Mouse (Mus musculus): ENCODE results near the gene Pbrm1.

Pbrm1 gene

DNA sequence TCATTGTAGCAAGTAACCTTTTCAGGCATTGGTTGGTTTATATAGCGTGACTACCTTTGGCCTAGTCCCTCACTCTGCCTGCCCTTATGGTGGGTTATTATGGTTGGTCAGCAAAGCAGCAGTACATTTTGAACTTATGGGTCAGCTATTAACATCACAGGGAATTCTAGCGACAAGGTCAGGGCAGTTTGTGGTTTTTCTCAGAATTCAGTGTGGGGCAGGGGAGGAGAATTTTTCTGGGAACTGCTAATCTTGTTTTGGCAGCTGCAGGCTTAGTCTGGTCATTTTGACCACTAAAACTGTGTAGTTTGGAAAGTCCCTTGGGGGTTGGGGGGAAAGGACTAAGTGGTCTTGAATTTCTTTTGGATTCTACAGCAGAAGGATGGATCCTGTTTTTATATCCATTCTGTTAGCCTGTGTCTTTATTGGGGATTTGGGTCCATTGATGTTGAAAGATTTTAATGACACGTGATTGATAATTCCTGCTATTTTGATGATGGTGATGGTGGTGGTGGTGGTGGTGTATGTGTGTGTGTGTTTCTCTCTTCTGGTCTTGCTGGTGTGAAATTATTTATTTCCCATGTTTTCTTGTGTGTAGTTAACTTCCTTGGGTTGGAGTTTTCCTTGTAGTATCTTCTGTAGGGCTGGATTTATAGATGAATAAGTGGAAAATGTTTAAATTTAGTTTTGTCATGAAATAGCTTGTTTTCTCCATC is 60.5 kb downstream of the Pbrm1 start:
- DNase-seq (ENCODE audit: low spot score), result no peak

- no peak for DNase-seq (ENCODE audit: low spot score)
Measured at GRCm38 (mm10) chr14:31081147-31081546, 62.2 kb downstream of the Pbrm1 start.

DNA sequence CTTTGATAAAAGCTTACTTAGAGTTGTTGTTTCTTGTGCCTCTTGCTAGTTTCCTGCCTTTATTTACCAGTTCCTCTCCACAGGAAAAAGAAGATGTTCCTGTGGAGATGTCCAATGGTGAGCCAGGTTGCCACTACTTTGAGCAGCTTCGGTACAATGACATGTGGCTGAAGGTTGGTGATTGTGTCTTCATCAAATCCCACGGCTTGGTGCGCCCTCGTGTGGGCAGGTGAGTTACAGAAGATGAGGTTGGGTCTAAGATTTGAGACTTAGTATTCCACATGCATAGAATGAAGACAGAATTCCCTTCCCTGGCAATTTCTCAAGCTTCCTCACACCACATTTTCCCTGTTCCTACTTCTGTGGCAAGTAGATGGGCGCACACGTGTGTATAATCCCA is 68.5 kb downstream of the Pbrm1 start:
- no peak for DNase-seq (ENCODE audit: low spot score)

GRCm38 (mm10) chr14:31088515-31088914 is 69.6 kb downstream of the Pbrm1 start:
- DNase-seq (ENCODE audit: low spot score), result no peak

- DNase-seq (ENCODE audit: low spot score), result no peak
Measured at GRCm38 (mm10) chr14:31089918-31090317, 71.0 kb downstream of the Pbrm1 start.

- DNase-seq (ENCODE audit: low spot score), result no peak
Measured at GRCm38 (mm10) chr14:31105156-31105555, 86.2 kb downstream of the Pbrm1 start.

GRCm38 (mm10) chr14:31110613-31111012 is 91.7 kb downstream of the Pbrm1 start:
- no peak for DNase-seq (ENCODE audit: low spot score)

GRCm38 (mm10) chr14:31112187-31112586 is 93.2 kb downstream of the Pbrm1 start:
- DNase-seq (ENCODE audit: low spot score), result no peak

DNA sequence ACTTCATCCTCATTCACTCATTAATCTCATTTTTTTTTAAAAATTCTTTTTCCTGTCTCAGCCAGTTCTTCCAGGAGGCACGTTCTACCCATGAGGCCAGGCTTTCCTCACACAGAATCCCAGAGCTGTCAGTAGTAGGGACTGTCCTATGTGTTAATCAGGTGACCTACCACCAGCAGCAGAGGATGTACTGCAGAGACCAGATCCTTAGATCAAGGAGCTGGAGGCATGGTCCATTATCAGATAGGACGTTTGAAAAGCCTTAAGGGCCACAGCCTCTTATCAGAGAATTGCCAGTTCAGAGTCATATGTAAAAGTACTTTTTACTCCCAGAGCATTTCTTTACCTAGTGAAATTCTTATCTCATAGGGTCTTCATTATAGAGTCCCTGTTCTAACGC is 95.1 kb downstream of the Pbrm1 start:
- no peak for DNase-seq (ENCODE audit: low spot score)

- no peak for DNase-seq (ENCODE audit: low spot score)
Measured at GRCm38 (mm10) chr14:31115522-31115921, 96.6 kb downstream of the Pbrm1 start.

DNA sequence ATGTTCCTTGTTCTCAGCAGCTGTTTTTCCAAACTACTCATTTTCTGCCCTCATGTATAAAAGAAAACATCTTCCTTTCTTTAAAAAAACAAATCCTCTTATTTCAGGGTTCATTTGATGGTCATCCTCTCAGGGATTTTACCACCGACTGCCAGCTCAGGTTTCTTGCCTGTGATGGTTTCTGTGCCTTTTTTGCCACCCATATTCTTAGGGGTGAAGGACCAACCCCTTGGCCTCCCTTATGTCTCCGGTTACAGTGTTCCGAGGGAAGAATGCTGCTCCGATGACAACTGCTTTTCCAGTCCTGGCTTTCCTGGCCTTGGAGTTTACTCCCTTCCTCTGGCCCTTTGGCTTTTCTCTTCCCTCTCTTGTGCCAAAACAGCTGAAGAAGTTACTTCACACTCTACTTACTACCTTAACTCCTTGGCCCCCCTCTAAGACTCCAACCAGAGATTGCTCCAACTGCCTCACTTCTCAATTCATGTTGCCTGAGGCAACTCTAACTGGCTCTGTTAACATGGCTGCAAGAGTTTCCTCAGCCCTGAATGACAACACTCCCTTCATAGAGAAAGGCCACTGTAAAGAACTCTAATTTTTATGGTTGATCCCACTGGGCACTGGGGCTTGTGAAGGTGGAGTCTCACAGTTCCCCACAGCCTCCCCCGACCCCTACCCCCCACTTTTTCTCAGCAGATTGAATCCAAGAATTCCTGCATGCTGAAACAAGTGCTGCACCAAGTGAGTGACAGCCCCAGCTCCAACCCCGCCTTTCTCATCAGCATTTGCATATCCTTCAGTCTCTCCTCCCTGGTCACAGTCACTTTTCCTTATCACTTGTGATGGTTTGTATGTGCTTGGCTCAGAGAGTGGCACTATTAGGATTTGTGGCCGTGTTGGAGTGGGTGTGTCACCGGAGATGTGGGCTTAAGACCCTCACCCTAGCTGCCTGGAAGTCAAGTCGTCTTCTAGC is 106.5 kb downstream of the Pbrm1 start:
- no peak for DNase-seq (ENCODE audit: low spot score)

DNA sequence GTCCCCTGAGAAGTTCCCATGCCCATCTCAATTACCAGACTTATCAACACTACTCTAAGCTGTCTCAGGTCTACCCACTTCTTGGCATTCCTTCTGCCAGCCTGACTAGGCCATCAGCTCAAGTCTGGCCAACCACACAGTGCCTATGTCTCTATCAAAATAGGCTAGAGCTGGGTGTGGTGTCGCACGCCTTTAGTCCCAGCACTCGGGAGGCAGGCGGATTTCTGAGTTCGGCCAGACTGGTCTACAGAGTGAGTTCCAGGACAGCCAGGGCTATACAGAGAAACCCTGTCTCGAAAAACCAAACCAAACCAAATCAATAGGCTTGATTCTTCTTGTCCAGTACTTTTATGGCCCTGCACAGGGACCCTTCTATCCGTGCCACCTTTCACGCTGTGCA is 107.9 kb downstream of the Pbrm1 start:
- DNase-seq (ENCODE audit: low spot score), result no peak

DNA sequence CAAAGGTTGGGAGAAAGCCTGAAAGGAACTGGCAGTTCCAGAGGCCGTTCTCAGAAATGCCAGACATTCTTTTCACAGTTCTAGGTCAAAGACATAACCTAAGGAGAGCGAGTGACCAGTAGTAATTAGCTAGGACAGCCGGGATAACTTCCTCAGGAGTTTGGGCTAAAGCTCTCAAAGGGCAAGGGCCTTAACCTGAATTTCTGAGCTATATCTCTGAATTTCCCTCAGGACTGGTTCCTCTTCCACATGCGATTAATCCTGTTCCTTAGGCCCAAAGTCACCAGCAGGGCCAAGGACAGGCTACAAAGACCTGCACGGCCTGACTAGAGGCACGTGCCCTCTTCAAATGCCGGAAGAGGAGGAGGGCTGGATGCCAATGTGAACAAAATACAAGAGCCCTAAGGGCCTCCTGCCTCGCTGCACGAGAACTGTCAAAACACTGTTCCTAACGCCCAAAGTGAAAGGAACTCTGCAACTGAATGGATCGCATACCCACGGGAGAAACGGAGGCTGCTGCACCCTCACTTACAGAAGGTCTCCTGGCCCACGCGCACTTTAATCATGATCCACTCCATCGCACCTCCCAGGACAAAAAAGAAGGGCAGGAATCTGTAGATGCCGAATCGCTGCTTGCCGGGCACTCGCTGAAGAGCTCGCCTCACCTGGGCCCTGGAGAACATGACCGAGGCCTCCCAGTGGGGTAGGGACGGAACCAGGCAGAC is 109.3 kb downstream of the Pbrm1 start:
- DNase-seq (ENCODE audit: low spot score), result no peak

GRCm38 (mm10) chr14:31128826-31129219 is 109.9 kb downstream of the Pbrm1 start, which contains the start of gene Smim4:
Smim4 (minus strand) TSS chr14:31128956.
- DNase-seq (ENCODE audit: low spot score), result peak; percentile 93

GRCm38 (mm10) chr14:31129326-31130235 is 110.6 kb downstream of the Pbrm1 start:
- DNase-seq (ENCODE audit: low spot score), result no peak

GRCm38 (mm10) chr14:31130236-31131220 is 111.6 kb downstream of the Pbrm1 start, which contains the start of gene Nt5dc2:
Nt5dc2 (plus strand) TSS chr14:31131053.
- peak; percentile 74 for DNase-seq (ENCODE audit: low spot score)

DNA sequence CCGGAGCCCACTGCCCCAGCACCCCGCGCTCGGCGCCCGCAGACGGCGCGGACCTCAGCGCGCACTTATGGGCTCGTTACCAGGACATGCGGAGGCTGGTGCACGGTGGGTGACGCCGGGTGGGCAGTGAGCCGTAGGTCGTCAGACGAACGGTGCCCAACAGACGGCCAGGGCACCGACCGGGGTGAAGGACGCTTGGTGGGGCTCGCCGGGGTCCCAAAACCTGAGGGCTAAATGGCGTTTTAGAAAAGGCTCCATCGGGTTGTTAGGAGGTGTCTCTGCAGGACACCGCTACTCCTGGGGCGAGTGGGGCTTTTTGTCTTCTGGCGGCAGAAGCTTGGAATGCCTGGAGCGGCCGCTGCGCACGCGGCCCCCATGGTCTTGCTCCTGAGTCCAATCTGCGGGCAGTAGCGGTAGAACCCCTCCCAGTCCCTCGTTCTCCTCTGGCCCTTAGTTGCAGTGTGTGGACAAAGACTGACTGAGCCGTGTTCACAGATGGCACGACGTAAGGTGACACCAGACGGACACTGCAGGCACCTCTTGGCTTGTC is 112.4 kb downstream of the Pbrm1 start:
- DNase-seq (ENCODE audit: low spot score), result no peak

DNA sequence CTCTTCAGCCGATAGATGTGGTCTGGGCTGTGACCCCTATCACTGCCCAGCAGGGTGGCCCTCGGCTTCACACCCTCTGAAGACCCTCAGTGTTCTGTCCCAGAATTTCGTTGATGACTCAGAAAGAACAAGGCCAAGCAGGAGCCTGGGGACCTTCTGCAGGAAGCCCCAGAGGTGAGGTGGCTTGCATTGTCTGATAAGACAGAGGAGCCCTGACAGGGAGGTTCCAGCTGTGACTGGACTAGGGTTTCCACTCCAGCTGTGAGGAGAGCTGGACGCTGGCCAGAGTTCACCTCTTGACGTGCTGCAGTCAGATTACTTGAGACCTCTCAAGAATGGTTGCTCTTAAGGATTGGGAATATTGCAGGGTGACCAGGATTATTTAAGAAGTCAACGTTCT is 113.1 kb downstream of the Pbrm1 start:
- peak; percentile 23 for DNase-seq (ENCODE audit: low spot score)

GRCm38 (mm10) chr14:31132491-31132975 is 113.6 kb downstream of the Pbrm1 start:
- DNase-seq (ENCODE audit: low spot score), result no peak

Data from spleen, adult 12 weeks (tissue).